Mouse (Mus musculus) megakaryocyte, embryonic 14.5 days (primary cell): Measurements from ENCODE around the gene Ap4s1. TPM values are rescaled to one million over a fixed set of nuclear protein-coding genes. Genes with fewer than 3 reads are reported as not detected.
A peak's percentile ranks its signal among the peaks of the same experiment; 100 is the strongest.

ENCODE experiments used
- H3K27me3 ChIP-seq: replicated peaks from 2 replicates; pipeline ENCODE3; 2012; ENCODE audit warnings: inconsistent platforms
- H3K36me3 ChIP-seq: replicated peaks from 2 replicates; pipeline ENCODE3; 2012; ENCODE audit warnings: low read length, inconsistent platforms, mixed read lengths
- H3K4me1 ChIP-seq: 2 replicates; pipeline ENCODE4 v1.6.1; 2012; ENCODE audit warnings: inconsistent platforms
- H3K4me3 ChIP-seq: replicated peaks from 2 replicates; pipeline ENCODE3; 2012; ENCODE audit warnings: moderate library complexity, mild to moderate bottlenecking, inconsistent platforms
- H3K9me3 ChIP-seq: 2 replicates; pipeline ENCODE4 v1.6.1; 2012; ENCODE audit warnings: inconsistent platforms
- FLI1 ChIP-seq: IDR thresholded peaks from 2 replicates; pipeline ENCODE4 v1.6.1; 2012; ENCODE audit warnings: low read length, inconsistent platforms, mixed read lengths
- GATA1 ChIP-seq: IDR thresholded peaks from 3 replicates; pipeline ENCODE4 v1.6.1; 2012; ENCODE audit warnings: mixed read lengths, low read length, inconsistent platforms, borderline replicate concordance
- polyA plus RNA-seq: library from polyadenylated mRNA; stranded (reverse); fragments of >175 nt; gene quantifications from 2 replicates; pipeline ENCODE4 v1.2.3, GENCODE M21; 2012; ENCODE audit warnings: low replicate concordance; ENCODE audit not compliant: insufficient read depth

The Ap4s1 gene
- polyA plus RNA-seq, 1 experiment, result 27.7 TPM

GRCm38 (mm10) chr12:51721836-51722235 lies 31.0 kb downstream of the Ap4s1 start:
- Histone ChIP-seq H3K4me1 (peaks cover 7% of the 10 kb centered on the region), H3K36me3 (peaks cover 59% of the 10 kb centered on the region), H3K9me3 (peaks cover 25% of the 10 kb centered on the region), H3K4me3 (no peak overlapping the region), H3K27me3 (no peaks in the 10 kb centered on the region)
- TF ChIP-seq GATA1 (no peak), FLI1 (no peak)

GRCm38 (mm10) chr12:51729058-51729457 lies 38.2 kb downstream of the Ap4s1 start:
- peaks cover 10% of the 10 kb centered on the region for H3K9me3 ChIP-seq
- H3K4me3 ChIP-seq, result peak overlapping the region; percentile 53
- peaks cover 37% of the 10 kb centered on the region for H3K4me1 ChIP-seq
- H3K27me3 ChIP-seq, result no peaks in the 10 kb centered on the region
- H3K36me3 ChIP-seq, result peaks cover 54% of the 10 kb centered on the region
- TF ChIP-seq FLI1 (no peak), GATA1 (no peak)

- Histone ChIP-seq H3K9me3 (peaks cover 10% of the 10 kb centered on the region), H3K36me3 (peaks cover 56% of the 10 kb centered on the region), H3K4me1 (peaks cover 37% of the 10 kb centered on the region), H3K4me3 (peak overlapping the region; percentile 12), H3K27me3 (no peaks in the 10 kb centered on the region)
- TF ChIP-seq FLI1 (no peak), GATA1 (no peak)
Observed at GRCm38 (mm10) chr12:51729827-51730226, 39.0 kb downstream of the Ap4s1 start.

GRCm38 (mm10) chr12:51734605-51735211 lies 43.9 kb downstream of the Ap4s1 start:
- H3K4me3 ChIP-seq, result no peak overlapping the region
- peaks cover 58% of the 10 kb centered on the region for H3K36me3 ChIP-seq
- H3K4me1 ChIP-seq, result peaks cover 14% of the 10 kb centered on the region
- TF ChIP-seq GATA1, result no peak
- TF ChIP-seq FLI1, result no peak
- H3K27me3 ChIP-seq, result no peaks in the 10 kb centered on the region
- no peaks in the 10 kb centered on the region for H3K9me3 ChIP-seq

- Histone ChIP-seq H3K36me3 (peaks cover 61% of the 10 kb centered on the region), H3K4me1 (peaks cover 3% of the 10 kb centered on the region)
Observed at GRCm38 (mm10) chr12:51735840-51736271, 45.0 kb downstream of the Ap4s1 start.

GRCm38 (mm10) chr12:51736381-51736780 lies 45.5 kb downstream of the Ap4s1 start:
- H3K4me1 ChIP-seq, result no peaks in the 10 kb centered on the region
- H3K4me3 ChIP-seq, result no peak overlapping the region
- H3K9me3 ChIP-seq, result no peaks in the 10 kb centered on the region
- H3K27me3 ChIP-seq, result no peaks in the 10 kb centered on the region
- TF ChIP-seq GATA1, result no peak
- TF ChIP-seq FLI1, result no peak
- peaks cover 66% of the 10 kb centered on the region for H3K36me3 ChIP-seq

More at GRCm38 (mm10) chr12:51735840-51736271, 45.0 kb downstream of the Ap4s1 start:
- no peak for TF ChIP-seq GATA1
- no peak for TF ChIP-seq FLI1
- Histone ChIP-seq H3K9me3 (no peaks in the 10 kb centered on the region), H3K4me3 (no peak overlapping the region), H3K27me3 (no peaks in the 10 kb centered on the region)

GRCm38 (mm10) chr12:51736807-51737206 lies 46.0 kb downstream of the Ap4s1 start:
- H3K4me1 ChIP-seq, result no peaks in the 10 kb centered on the region
- TF ChIP-seq FLI1 (no peak), GATA1 (no peak)
- no peaks in the 10 kb centered on the region for H3K27me3 ChIP-seq
- no peaks in the 10 kb centered on the region for H3K9me3 ChIP-seq
- peaks cover 70% of the 10 kb centered on the region for H3K36me3 ChIP-seq
- H3K4me3 ChIP-seq, result no peak overlapping the region

- Histone ChIP-seq H3K36me3 (peaks cover 79% of the 10 kb centered on the region), H3K9me3 (no peaks in the 10 kb centered on the region), H3K4me1 (peaks cover 7% of the 10 kb centered on the region; the same call in 1 of the 2 replicates), H3K4me3 (no peak overlapping the region), H3K27me3 (no peaks in the 10 kb centered on the region)
- TF ChIP-seq FLI1 (no peak), GATA1 (no peak)
Observed at GRCm38 (mm10) chr12:51741690-51742089, 50.9 kb downstream of the Ap4s1 start.

GRCm38 (mm10) chr12:51744957-51745356 lies 54.1 kb downstream of the Ap4s1 start:
- TF ChIP-seq FLI1 (no peak), GATA1 (no peak)
- Histone ChIP-seq H3K4me3 (no peak overlapping the region), H3K9me3 (no peaks in the 10 kb centered on the region), H3K36me3 (peaks cover 92% of the 10 kb centered on the region), H3K27me3 (no peaks in the 10 kb centered on the region), H3K4me1 (peaks cover 7% of the 10 kb centered on the region; the same call in 1 of the 2 replicates)

GRCm38 (mm10) chr12:51747348-51747747 lies 56.5 kb downstream of the Ap4s1 start:
- TF ChIP-seq FLI1 (no peak), GATA1 (no peak)
- no peaks in the 10 kb centered on the region for H3K9me3 ChIP-seq
- peaks cover 7% of the 10 kb centered on the region; the same call in 1 of the 2 replicates for H3K4me1 ChIP-seq
- no peak overlapping the region for H3K4me3 ChIP-seq
- H3K36me3 ChIP-seq, result peaks cover 95% of the 10 kb centered on the region
- H3K27me3 ChIP-seq, result no peaks in the 10 kb centered on the region
